Mouse (Mus musculus) E14TG2a.4 (cell line): ENCODE measurements around the gene Ttc8.

Source experiments
- CTCF ChIP-seq: conservative IDR thresholded peaks from 2 replicates; pipeline ENCODE4 v1.5.1; 2014; ENCODE audit warnings: low read length
- NANOG ChIP-seq: IDR thresholded peaks from 2 replicates; pipeline ENCODE4 v1.6.1; 2014; ENCODE audit warnings: borderline replicate concordance, low read length, mixed read lengths

GRCm38 (mm10) chr12:98957455-98957854, 37.1 kb downstream of the Ttc8 start:
- TF ChIP-seq CTCF (no peak), NANOG (no peak)
